Mouse (Mus musculus) CD4-positive, CD25-positive, alpha-beta regulatory T cell, adult 4 months (primary cell): Measurements from ENCODE around the gene Map3k20. TPM values are rescaled to one million over a fixed set of nuclear protein-coding genes. Genes with fewer than 3 reads are reported as not detected.

ENCODE experiments used
- ATAC-seq: one replicate; pipeline ENCODE4 v1.8.0; 2017
- polyA plus RNA-seq, 2 experiments: library from polyadenylated mRNA; unstranded; fragments of 100-300 nt; shearing (Covaris generic); gene quantifications; one replicate each; pipeline ENCODE4 v1.2.1; 2017

The Map3k20 gene
- polyA plus RNA-seq, 2 experiments from 2014 or later, result 0.17 TPM; not detected in 1

- no peak for ATAC-seq
Measured at GRCm38 (mm10) chr2:72383321-72383720, 97.9 kb downstream of the Map3k20 start.

- no peak for ATAC-seq
Measured at GRCm38 (mm10) chr2:72389411-72389810, 104.0 kb downstream of the Map3k20 start.

- no peak for ATAC-seq
Measured at GRCm38 (mm10) chr2:72389942-72390341, 104.5 kb downstream of the Map3k20 start.

- ATAC-seq, result no peak
Measured at GRCm38 (mm10) chr2:72390474-72390873, 105.0 kb downstream of the Map3k20 start.

- ATAC-seq, result no peak
Measured at GRCm38 (mm10) chr2:72391024-72391423, 105.6 kb downstream of the Map3k20 start.

- ATAC-seq, result no peak
Measured at GRCm38 (mm10) chr2:72391721-72392120, 106.3 kb downstream of the Map3k20 start.

- no peak for ATAC-seq
Measured at GRCm38 (mm10) chr2:72392316-72392715, 106.9 kb downstream of the Map3k20 start.

- ATAC-seq, result no peak
Measured at GRCm38 (mm10) chr2:72396934-72397333, 111.5 kb downstream of the Map3k20 start.

GRCm38 (mm10) chr2:72398227-72398626 is 112.8 kb downstream of the Map3k20 start:
- ATAC-seq, result no peak

- ATAC-seq, result no peak
Measured at GRCm38 (mm10) chr2:72399469-72400195, 114.2 kb downstream of the Map3k20 start.

GRCm38 (mm10) chr2:72401290-72401689 is 115.9 kb downstream of the Map3k20 start:
- no peak for ATAC-seq

- no peak for ATAC-seq
Measured at GRCm38 (mm10) chr2:72405621-72406555, 120.5 kb downstream of the Map3k20 start.

- no peak for ATAC-seq
Measured at GRCm38 (mm10) chr2:72406701-72407100, 121.3 kb downstream of the Map3k20 start.

GRCm38 (mm10) chr2:72407341-72408092 is 122.1 kb downstream of the Map3k20 start:
- ATAC-seq, result no peak

- no peak for ATAC-seq
Measured at GRCm38 (mm10) chr2:72409968-72410367, 124.5 kb downstream of the Map3k20 start.

- no peak for ATAC-seq
Measured at GRCm38 (mm10) chr2:72412266-72412665, 126.8 kb downstream of the Map3k20 start.

- no peak for ATAC-seq
Measured at GRCm38 (mm10) chr2:72415416-72415815, 130.0 kb downstream of the Map3k20 start.

- ATAC-seq, result no peak
Measured at GRCm38 (mm10) chr2:72416095-72417080, 131.0 kb downstream of the Map3k20 start.

- ATAC-seq, result no peak
Measured at GRCm38 (mm10) chr2:72420561-72420960, 135.1 kb downstream of the Map3k20 start.

- no peak for ATAC-seq
Measured at GRCm38 (mm10) chr2:72424656-72425055, 139.2 kb downstream of the Map3k20 start.

GRCm38 (mm10) chr2:72426776-72427175 is 141.3 kb downstream of the Map3k20 start:
- no peak for ATAC-seq

GRCm38 (mm10) chr2:72427288-72427687 is 141.9 kb downstream of the Map3k20 start:
- ATAC-seq, result no peak
